Mouse (Mus musculus) G1E (cell line): Measurements from ENCODE around the gene Zbtb22.

ENCODE experiments used
- CTCF ChIP-seq: IDR thresholded peaks from 2 replicates; pipeline ENCODE4 v1.5.1; 2012; ENCODE audit warnings: low read depth, low read length, inconsistent platforms, mixed read lengths
- GATA1 ChIP-seq: IDR thresholded peaks from 2 replicates; pipeline ENCODE4 v1.6.1; 2012; ENCODE audit warnings: borderline replicate concordance, low read length, inconsistent platforms, mixed read lengths
- GATA2 ChIP-seq: IDR thresholded peaks from 2 replicates; pipeline ENCODE4 v1.6.1; 2012; ENCODE audit warnings: low read depth, low read length, inconsistent platforms, borderline replicate concordance
- POLR2AphosphoS5 ChIP-seq: IDR thresholded peaks from 2 replicates; pipeline ENCODE4 v1.6.1; 2012; ENCODE audit warnings: low read depth, low read length, inconsistent platforms; ENCODE audit not compliant: insufficient replicate concordance
- TAL1 ChIP-seq: conservative IDR thresholded peaks from 2 replicates; pipeline ENCODE4 v1.6.1; 2012; ENCODE audit warnings: low read depth, low read length, inconsistent platforms, mixed read lengths

DNA sequence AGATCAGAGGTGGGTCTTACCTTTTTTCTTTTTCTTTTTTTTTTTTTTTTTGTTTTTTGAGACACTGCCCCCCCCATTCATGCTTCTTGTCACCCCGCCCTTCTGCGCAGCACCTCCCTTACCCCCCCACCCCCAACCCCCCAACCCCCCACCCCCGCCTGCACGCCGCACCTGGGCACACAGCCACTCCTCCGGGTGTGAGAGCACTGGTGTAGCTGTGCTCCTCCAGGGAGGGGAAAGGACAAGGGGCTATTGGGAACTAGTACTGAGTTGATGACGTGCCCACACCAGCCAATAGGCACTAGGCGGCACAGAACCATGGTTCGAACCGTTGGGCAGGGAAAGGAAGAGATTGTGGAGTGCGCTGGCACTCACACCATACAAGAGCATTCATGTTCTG is 41.3 kb upstream of the Zbtb22 start:
- no peak for TF ChIP-seq CTCF
- TF ChIP-seq GATA1, result no peak
- no peak for TF ChIP-seq TAL1
- no peak for TF ChIP-seq POLR2AphosphoS5
- TF ChIP-seq GATA2, result no peak
